Mouse (Mus musculus): Measurements from ENCODE around the gene Dph5. TPM values are rescaled to one million over a fixed set of nuclear protein-coding genes. Genes with fewer than 3 reads are reported as not detected.

The Dph5 gene
- total and polyA plus RNA-seq, 3 experiments = 37.0 to 70.0 (median 55.1) TPM

GRCm38 (mm10) chr3:115867901-115868300 is 19.7 kb upstream of the Dph5 start:
- in situ Hi-C loops (cut with MboI; ENCODE audit: low pct_ligation_motif_present, low pct_unique_long_range_greater_than_20kb, low sequenced_read_pairs) (no loop called here), dilution Hi-C loops (cut with MboI; ENCODE audit: extremely low pct_ligation_motif_present, extremely low pct_unique_long_range_greater_than_20kb, low sequenced_read_pairs) (no loop called here)
- no peak overlapping the region for H3K4me2 ChIP-seq (ENCODE audit: insufficient read depth, low read depth, poor library complexity, severe bottlenecking)
- no peak overlapping the region for H3K4me3 ChIP-seq (replicated peaks in 1 of 3; ENCODE audit: low read depth in 2 of 3, low read length in 2 of 3, poor library complexity in 1 of 3)
- H3K9me3 ChIP-seq (replicated peaks; ENCODE audit: low read length) = peaks cover 5% of the 10 kb centered on the region
- DNase-seq (ENCODE audit: extremely low read depth) = no peak
- no peaks in the 10 kb centered on the region for H3K36me3 ChIP-seq (replicated peaks in 1 of 2; ENCODE audit: control insufficient read depth in 1 of 2, insufficient read depth in 1 of 2, low read length in 1 of 2)
- no peaks in the 10 kb centered on the region for H3K27me3 ChIP-seq (replicated peaks)
- TF ChIP-seq JUND (conservative IDR thresholded peaks at IDR 0.05; ENCODE audit: low read depth, low read length) = no peak
- no peak for TF ChIP-seq USF1 (IDR thresholded peaks at IDR 0.05; ENCODE audit: low read depth, low read length)
- TF ChIP-seq POLR2AphosphoS2 (IDR thresholded peaks at IDR 0.05; ENCODE audit: low read depth, low read length) = no peak
- TF ChIP-seq CHD1 (IDR thresholded peaks at IDR 0.05; ENCODE audit: low read depth, low read length) = no peak
- no peak for TF ChIP-seq ZMIZ1 (IDR thresholded peaks at IDR 0.05; ENCODE audit: low read depth, low read length)
- TF ChIP-seq MAX (IDR thresholded peaks at IDR 0.05; ENCODE audit: low read length) = no peak
- TF ChIP-seq NRF1 (IDR thresholded peaks at IDR 0.05; ENCODE audit: low read depth, low read length) = no peak
- no peak for TF ChIP-seq RAD21 (IDR thresholded peaks at IDR 0.05; ENCODE audit: low read depth, low read length)
- TF ChIP-seq GABPA (IDR thresholded peaks at IDR 0.05; ENCODE audit: insufficient replicate concordance, low read depth, low read length) = no peak
- TF ChIP-seq KAT2A (IDR thresholded peaks at IDR 0.05; ENCODE audit: insufficient replicate concordance, low read length) = no peak
- TF ChIP-seq SMC3 (IDR thresholded peaks at IDR 0.05; ENCODE audit: low read depth, low read length) = no peak
- TF ChIP-seq ETS1 (conservative IDR thresholded peaks at IDR 0.05; ENCODE audit: low read depth, low read length) = no peak
- TF ChIP-seq RCOR1 (conservative IDR thresholded peaks at IDR 0.05; ENCODE audit: low read depth, low read length) = no peak
- no peak for TF ChIP-seq ZKSCAN1 (IDR thresholded peaks at IDR 0.05; ENCODE audit: borderline replicate concordance, low read depth, low read length)
- no peak for TF ChIP-seq TBP (conservative IDR thresholded peaks at IDR 0.05; ENCODE audit: low read depth, low read length)
- TF ChIP-seq ZNF384 (IDR thresholded peaks at IDR 0.05; ENCODE audit: low read depth, low read length) = no peak; the same call in 1 of the 2 replicates
- no peak overlapping the region for H3K27ac ChIP-seq (ENCODE audit: insufficient read depth, low read depth)
- no peaks in the 10 kb centered on the region for H3K79me2 ChIP-seq (replicated peaks; ENCODE audit: control insufficient read depth, extremely low read depth, insufficient read depth, poor library complexity, severe bottlenecking)
- peaks cover 2 to 23% of the 10 kb centered on the region in 2 experiments; a peak in 3 of 4 replicates for H3K4me1 ChIP-seq (ENCODE audit: control insufficient read depth in 1 of 2, insufficient read depth in 2 of 2)
- no peak overlapping the region for H3K9ac ChIP-seq (ENCODE audit: insufficient read depth, low read depth)

DNA sequence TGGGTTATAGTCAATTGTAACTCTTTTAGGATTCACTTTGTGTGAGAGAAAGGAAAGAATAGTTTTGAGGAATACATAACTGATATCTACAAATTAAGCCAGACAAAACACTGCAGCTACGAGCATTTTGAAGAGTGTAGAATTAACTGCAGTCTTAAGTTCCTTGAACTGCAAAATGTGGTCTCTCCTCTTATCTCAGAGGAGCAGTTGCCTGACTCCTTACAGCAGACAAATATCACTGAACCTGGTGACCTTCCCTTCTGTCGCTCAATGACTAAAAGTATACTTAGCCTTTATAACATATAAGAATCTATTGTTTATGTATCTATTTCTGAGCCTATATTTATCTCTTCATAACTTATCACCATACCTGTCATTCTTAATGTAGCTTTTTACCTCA is 18.3 kb upstream of the Dph5 start:
- H3K4me2 ChIP-seq (ENCODE audit: insufficient read depth, low read depth, poor library complexity, severe bottlenecking) = no peak overlapping the region
- in situ Hi-C loops (cut with MboI; ENCODE audit: low pct_ligation_motif_present, low pct_unique_long_range_greater_than_20kb, low sequenced_read_pairs) = no loop called here
- no peak for DNase-seq (ENCODE audit: extremely low read depth)
- H3K9ac ChIP-seq (ENCODE audit: insufficient read depth, low read depth) = no peak overlapping the region
- dilution Hi-C loops (cut with MboI; ENCODE audit: extremely low pct_ligation_motif_present, extremely low pct_unique_long_range_greater_than_20kb, low sequenced_read_pairs) = no loop called here
- H3K27ac ChIP-seq (ENCODE audit: insufficient read depth, low read depth) = no peak overlapping the region
- H3K27me3 ChIP-seq (replicated peaks) = no peaks in the 10 kb centered on the region
- H3K4me1 ChIP-seq (ENCODE audit: control insufficient read depth in 1 of 2, insufficient read depth in 2 of 2) = peaks cover 2 to 20% of the 10 kb centered on the region in 2 experiments; a peak in 2 of 4 replicates
- H3K9me3 ChIP-seq (replicated peaks; ENCODE audit: low read length) = peaks cover 5% of the 10 kb centered on the region
- no peak overlapping the region for H3K4me3 ChIP-seq (replicated peaks in 1 of 3; ENCODE audit: low read depth in 2 of 3, low read length in 2 of 3, poor library complexity in 1 of 3)
- H3K36me3 ChIP-seq (replicated peaks in 1 of 2; ENCODE audit: control insufficient read depth in 1 of 2, insufficient read depth in 1 of 2, low read length in 1 of 2) = no peaks in the 10 kb centered on the region
- H3K79me2 ChIP-seq (replicated peaks; ENCODE audit: control insufficient read depth, extremely low read depth, insufficient read depth, poor library complexity, severe bottlenecking) = no peaks in the 10 kb centered on the region
- TF ChIP-seq NRF1 (IDR thresholded peaks at IDR 0.05; ENCODE audit: low read depth, low read length) (no peak), USF1 (IDR thresholded peaks at IDR 0.05; ENCODE audit: low read depth, low read length) (no peak), BHLHE40 (IDR thresholded peaks at IDR 0.05; ENCODE audit: low read depth, low read length) (no peak), IRF4 (IDR thresholded peaks at IDR 0.05; ENCODE audit: low read depth, low read length) (no peak), USF2 (conservative IDR thresholded peaks at IDR 0.05; ENCODE audit: low read depth, low read length) (no peak), JUND (conservative IDR thresholded peaks at IDR 0.05; ENCODE audit: low read depth, low read length) (no peak), CHD2 (IDR thresholded peaks at IDR 0.05; ENCODE audit: low read length) (no peak), SIN3A (IDR thresholded peaks at IDR 0.05; ENCODE audit: low read length) (no peak), MAX (IDR thresholded peaks at IDR 0.05; ENCODE audit: low read length) (no peak), GABPA (IDR thresholded peaks at IDR 0.05; ENCODE audit: insufficient replicate concordance, low read depth, low read length) (no peak), EP300 (IDR thresholded peaks at IDR 0.05; ENCODE audit: low read length) (no peak), NELFE (IDR thresholded peaks at IDR 0.05; ENCODE audit: low read depth, low read length) (no peak), TBP (conservative IDR thresholded peaks at IDR 0.05; ENCODE audit: low read depth, low read length) (no peak), CHD1 (IDR thresholded peaks at IDR 0.05; ENCODE audit: low read depth, low read length) (no peak), JUN (IDR thresholded peaks at IDR 0.05; ENCODE audit: insufficient read depth, low read depth, low read length) (no peak), POLR2A (IDR thresholded peaks at IDR 0.05; ENCODE audit: low read depth, low read length) (no peak), E2F4 (IDR thresholded peaks at IDR 0.05; ENCODE audit: insufficient replicate concordance, low read depth, low read length) (no peak), UBTF (IDR thresholded peaks at IDR 0.05; ENCODE audit: low read depth, low read length) (no peak), ZMIZ1 (IDR thresholded peaks at IDR 0.05; ENCODE audit: low read depth, low read length) (no peak)
